Mouse (Mus musculus): ENCODE data around the gene Aldoc.

Gene Aldoc

DNA sequence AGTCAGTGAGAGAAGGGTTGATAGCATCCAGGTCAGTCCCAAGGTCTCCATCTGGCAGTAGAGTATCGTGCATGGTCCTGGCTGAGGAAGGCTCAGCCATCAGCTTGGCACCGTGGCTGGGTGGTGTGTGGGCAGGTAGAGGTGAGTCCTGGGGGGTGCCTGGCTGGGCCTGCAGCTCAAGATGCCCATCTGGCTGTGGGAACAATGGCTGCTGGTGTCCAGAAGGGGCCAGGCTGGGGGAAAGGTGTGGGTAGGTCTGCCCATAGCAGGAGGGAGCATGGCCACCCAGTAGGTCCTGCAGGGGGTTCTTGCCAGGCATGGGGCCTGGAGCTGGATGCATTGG, 38.0 kb downstream of the Aldoc start:
- no peak for DNase-seq (ENCODE audit: low spot score in 2 of 2)

DNA sequence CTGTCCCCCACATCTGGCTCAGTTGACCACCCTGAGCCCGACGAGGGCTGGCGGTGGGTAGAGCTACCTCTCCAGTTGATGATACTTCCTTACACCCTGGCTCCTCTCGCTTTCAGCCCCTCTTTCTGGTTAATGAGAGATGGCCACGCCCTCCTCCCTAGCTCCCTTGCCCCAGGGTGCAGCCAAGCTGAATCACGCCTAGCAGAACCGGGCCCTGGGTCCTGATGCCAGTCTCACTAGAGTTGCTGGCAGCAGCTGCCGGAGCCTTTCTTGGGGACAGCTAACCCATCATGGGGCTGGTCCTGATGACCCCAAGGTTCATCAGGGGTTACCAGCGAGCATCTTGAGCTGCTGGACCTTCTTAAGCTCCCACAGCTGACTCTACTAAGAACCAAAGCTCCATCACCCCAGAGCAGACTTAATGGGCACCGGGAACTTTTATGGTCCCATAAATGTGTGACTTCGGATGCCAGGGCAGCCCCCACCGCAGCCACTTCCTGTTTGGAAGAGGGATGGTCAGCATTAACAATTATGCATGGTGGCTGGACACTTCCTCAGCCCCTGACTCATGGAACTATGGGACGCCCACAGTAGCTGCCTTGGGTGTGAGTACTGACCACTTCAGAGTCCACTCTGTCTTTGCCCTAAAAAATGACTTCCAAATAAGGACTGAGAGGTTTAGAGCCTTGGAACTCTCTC, 40.7 kb downstream of the Aldoc start:
- no peak for DNase-seq (ENCODE audit: low spot score in 2 of 2)

DNA sequence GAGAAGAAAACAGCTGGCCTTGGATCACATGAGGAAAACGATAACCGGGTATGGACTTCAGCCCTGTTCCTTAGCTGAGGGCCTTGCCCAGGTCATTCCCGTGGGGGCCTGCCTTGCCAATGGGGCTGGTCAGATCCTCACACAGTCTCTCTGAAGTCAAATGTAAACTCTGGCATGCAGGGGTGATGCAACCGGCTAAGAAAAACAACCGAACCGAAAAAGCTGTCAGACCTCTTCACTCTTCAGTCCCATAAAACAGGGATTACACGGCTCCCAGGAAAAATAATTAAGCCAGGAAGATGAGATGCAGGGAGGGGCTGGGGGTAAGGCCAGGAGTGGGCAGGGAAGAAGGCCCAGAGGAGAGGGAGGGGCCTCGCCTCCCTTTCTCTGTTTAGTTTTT, 41.3 kb downstream of the Aldoc start:
- DNase-seq (ENCODE audit: low spot score in 2 of 2): no peak

DNA sequence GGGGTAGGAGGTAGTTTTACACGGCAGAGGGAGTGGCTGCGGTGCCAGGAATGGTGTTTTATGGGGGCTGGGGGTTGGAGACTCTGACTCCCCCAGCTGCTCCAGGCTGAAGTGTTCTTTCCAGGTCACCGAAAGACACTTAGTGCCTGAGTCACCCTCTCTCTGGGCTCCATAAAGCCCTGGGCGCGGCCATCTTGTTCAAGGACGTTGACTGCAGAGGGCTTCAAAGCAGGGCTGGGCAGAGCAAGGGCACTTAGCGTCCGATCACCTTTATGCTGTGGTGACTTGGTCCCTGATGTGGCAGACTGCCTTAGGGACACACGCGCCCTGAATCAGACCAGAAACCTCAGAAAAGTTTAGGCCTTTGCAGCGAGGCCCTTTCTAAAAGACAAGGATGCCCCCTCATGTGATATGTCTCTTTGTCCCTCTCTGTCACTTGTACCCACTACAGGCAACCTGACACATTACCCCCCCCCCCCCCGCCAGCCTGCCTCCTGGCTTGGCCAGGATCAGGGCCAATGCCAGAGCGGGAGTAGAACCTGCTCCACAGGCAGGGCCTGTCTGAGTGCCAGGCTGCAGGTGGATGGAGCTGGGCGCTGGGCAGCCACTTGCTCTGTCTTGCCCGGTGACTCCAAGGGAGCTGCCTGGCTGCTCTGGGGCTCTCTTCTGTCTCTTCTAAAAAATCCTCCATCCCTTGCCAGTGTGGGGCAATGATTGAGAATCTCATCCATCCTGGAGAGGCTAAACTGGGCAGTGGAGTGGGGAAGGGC, 44.9 kb downstream of the Aldoc start:
- no peak for DNase-seq (ENCODE audit: low spot score in 2 of 2)

DNA sequence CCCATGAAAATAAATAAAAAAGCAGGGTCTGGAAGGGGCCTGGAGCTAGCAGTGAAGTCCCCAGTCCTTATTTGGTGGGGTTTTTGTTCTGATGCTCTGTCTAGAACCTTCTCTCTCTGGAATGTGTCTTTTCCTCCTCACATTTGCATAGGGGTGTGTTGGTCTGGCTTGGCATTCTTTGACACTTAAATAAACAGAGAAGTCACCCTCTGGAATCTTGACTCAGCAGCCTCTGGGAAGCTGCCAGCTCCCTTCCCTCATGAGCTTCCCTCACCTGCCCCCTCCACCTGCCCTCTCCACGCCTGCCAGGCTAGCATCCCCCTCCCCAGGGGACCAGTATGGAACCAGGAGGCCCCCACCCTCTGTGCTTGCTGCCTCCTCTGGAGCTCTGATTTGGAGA, 47.6 kb downstream of the Aldoc start:
- no peak for DNase-seq (ENCODE audit: low spot score in 2 of 2)

DNA sequence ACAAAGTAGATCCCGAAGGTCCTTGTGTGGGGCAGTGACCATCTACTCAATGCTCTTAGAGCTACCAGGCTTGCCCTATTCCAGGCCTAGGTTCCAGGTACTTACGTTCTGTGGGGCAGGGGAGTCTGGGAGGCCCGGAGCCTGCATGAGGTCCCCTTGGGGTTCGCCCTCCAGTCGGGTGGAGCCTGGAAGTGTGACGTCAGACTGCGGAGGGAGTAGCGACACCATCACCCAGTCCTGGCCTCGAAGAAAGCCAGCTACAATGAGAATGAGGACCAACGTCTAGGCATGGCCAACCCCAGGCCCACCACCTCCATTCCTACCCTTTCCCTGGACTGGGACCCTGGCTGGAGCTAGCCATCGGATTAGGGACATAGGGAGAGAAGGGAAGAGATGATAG, 48.9 kb downstream of the Aldoc start:
- no peak for DNase-seq (ENCODE audit: low spot score in 2 of 2)

DNA sequence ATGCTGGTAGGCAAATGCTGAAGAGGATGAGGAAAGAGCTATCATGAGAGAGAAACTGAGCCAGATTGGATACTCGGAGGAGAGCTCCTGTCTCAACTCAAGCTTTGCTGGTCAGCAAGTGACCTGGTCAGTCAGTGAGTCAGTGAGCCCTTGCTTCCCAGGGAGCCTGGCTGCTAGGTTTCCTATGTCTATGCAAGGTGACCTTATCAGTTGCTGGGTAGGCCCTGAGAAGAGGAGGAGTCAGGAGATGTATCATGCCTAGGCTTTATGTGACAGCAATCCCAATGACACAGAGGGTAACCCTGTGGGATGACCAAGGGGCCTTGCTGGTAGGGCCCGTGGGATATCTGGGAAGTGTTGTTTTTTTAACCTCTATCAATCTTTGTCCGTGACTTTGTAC, 49.4 kb downstream of the Aldoc start:
- DNase-seq (ENCODE audit: low spot score in 2 of 2): no peak

DNA sequence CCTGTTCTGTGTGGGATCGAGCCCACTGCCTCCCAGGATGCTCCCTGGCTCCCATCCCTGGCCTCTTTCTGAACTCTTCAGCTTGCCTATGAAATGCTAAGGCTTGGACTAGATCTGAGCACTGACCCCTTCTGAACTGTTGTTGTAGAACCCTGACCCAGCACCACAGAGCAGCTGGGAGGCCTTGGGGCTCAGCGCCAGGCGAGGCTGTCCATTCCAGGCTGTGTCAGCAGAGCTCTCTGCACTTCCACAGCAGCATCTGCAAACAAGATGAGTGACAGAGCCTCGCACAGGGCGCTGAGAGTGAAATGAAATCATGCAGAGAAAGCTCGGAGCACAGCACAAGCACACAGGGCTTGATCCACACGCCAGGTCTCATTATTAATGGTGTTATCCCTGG, 49.8 kb downstream of the Aldoc start:
- DNase-seq (ENCODE audit: low spot score in 2 of 2): no peak

DNA sequence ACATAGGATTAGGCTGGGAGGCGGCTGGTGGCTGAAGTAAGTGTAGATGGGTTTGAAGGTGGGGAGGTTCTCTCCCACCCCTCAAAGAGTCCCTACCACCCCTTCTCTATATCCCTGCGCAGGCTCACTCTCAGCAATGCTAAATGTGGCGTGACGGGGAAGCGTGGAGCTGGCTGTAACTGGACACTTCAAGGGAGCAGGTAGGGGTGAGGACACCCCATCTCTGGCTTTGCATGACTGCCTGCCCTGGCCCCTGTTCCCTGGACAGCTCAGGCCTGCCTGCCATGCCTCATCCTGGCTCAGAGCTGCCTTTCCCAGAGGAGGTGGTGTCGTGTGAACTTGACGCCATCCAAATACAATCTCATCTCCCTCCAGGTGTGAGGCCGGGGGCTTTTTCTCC, 51.4 kb downstream of the Aldoc start:
- no peak for DNase-seq (ENCODE audit: low spot score in 2 of 2)

Data from spleen, postnatal 10 days (tissue).